Mouse (Mus musculus): Measurements from ENCODE around the gene Nos1ap.
A peak's percentile ranks its signal among the peaks of the same experiment; 100 is the strongest.

Nos1ap gene

GRCm38 (mm10) chr1:170589219-170590040 lies at the start of gene Nos1ap:
Gene Nos1ap, minus strand, starts transcription at chr1:170589861.
- peak; percentile 47 to 73 for DNase-seq (ENCODE audit: low spot score in 2 of 2)

GRCm38 (mm10) chr1:170638941-170639340 lies 49.3 kb upstream of the Nos1ap start:
- no peak for DNase-seq (ENCODE audit: low spot score in 2 of 2)

DNA sequence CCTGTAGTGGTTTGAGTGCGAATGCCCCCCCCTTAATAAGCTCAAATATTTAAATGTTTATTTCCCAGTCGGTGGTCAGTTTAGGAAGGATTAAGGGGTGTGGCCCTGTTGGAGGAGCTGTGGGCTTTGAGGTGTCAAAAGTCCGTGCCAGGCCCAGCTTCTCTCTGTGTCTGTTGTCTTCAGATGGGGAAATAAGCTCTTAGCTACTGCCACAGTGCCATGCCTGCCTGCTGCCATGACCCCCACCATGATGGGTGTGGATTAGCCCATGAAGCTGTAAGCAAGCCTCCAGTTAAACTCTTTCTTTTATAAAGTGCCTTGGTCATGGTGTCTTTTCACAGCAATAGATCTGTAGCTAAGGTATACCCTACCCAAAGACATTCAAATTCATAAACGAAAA lies 43.2 kb upstream of the Nos1ap start:
- DNase-seq (ENCODE audit: low spot score in 2 of 2) = no peak

DNA sequence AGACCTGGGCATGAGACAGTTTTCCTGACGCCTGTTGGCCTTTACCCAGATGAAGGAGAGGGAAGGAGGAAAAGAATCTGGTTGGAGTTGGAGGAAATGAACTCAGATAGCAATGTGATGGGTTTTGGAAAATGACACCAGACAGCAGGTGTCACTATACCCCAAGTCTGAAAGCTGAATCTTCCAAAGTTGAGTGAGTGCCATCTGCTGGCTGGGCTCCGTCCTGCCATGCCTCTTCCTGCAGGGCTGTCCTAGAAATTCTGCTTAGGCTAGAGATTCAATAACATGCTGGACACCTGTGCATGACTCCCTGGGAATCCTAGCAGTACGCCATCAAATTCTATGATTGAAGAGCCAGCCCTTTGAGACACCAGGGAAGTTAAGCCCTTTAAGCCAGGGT lies 42.7 kb upstream of the Nos1ap start:
- peak; percentile 37 to 88 for DNase-seq (ENCODE audit: low spot score in 2 of 2)

DNA sequence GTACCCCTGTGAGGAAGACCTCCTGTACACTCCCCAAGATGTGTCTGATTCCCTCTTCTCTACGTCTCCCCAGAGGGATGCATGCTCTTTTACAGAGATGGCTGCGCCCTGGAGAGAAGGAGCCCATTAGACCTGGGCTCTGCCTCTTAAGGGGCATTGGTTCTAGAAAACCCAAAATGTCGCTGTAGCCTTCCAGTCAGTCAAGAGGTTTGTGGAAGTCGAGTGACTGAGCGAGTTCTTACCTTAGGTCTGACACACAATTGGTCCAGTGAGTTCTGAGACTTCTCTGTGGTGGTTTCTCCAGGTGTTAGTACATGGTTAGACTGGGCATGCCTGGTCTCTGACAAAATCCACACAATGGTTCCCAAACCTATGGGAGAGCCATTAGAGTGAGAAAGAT lies 41.9 kb upstream of the Nos1ap start:
- DNase-seq (ENCODE audit: low spot score in 2 of 2) = no peak

- no peak for DNase-seq (ENCODE audit: low spot score in 2 of 2)
Observed at GRCm38 (mm10) chr1:170630489-170630888, 40.8 kb upstream of the Nos1ap start.

DNA sequence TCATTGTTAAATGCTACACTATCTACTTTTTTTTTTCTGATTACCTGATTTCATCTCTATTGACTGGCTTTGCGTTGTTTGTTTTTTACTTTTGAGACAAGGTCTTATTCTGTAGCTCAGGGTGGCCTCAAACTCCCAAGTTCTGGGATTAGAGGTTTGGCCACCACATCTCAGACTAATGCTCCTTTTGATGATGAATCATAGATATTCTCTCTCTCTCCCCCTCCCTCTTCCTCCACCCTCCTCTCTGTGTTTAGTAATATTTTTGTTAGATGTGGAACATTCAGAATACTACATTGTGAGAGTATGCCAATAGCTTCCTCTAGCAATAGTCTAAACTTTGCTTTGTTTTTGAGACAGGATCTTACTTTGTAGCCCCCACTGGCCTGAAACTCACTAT lies 33.8 kb upstream of the Nos1ap start:
- DNase-seq (ENCODE audit: low spot score in 2 of 2) = no peak

DNA sequence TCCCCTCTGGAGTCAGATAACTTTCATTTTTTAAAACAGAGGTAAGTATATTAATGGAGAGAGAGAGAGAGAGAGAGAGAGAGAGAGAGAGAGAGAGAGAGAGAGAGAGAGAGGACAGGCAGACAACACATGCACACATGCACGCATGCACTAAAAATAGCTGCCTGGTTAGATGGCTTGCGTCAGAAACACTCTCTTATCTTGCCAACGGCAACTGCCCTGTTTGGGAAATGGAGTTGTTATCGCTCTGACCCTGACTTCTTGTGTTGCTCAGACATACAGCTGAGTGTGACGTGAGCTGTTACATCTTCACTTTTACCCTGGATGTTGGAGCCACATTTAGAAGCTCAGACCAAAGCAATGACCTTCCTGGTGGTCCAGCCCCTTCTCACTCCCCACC lies 33.3 kb upstream of the Nos1ap start:
- no peak for DNase-seq (ENCODE audit: low spot score in 2 of 2)

DNA sequence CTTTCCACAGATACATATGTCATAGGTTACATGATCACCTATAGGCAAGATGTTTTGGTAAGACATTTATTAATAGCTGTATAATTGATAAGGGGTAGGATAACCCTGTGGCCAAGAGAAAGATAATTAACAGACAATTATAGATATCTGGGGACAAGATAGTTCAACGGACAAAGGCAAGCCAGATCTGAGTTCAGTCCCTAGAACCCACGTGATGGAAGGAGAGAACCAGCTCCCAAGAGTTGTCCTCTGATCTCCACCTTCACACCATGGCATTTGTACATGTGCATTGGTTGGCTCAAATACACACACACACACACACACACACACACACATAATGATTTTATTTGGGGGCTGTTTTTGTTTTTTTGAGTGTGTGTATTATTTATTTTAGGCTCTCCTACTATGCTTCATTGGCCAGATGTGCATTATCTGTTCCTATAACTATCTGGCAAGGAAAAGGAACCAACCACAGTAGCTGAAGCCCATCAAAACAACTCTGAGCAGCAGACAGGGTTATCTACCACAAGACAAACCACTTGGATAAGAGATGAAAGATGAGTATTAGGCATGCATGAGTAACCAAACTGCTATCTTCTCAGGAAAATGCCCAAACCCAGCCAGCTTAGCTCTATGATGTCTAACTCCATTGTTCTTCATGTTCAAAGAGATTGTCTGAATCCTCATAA lies 30.2 kb upstream of the Nos1ap start:
- no peak for DNase-seq (ENCODE audit: low spot score in 2 of 2)

DNA sequence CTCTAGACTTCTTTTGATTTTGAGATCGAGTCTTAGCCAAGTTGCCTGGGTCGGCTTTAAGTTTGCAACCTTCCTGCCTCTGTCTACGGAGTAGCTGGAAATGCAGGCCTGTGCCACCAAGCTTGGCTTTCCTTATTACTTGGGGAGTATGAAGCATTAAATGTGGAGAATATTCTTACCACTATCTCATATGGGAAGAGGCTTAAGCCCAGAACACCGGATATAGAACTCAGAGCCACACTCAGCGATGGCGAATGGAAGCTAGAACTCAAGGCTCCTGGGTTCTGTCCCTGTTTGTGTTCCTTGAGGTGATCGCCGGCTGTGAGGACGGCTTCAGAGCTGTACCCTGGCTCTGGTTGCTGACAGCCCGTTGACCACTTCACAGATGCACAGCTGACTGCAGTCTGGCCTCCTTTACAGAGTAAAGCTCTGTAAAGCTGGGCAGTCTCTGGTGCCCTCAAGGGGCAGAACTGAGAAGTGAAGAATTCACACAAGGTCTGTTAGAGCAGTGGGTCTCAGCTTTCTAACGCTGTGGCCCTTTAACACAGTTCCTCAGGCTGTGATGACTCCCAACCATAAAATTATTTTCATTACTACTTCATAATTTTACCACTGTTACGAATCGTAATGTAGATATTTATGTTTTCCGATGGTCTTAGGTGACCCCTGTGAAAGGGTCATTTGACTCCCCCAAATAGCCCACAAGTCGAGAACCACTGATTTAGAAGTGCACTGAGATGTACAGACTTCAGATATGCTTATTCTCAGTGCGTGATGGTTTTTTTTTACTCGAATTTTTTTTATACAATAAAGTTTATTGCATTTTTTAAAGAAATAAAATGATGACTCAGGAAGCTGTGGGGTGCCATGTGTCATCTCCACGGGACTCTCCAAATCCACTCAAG lies 23.6 kb upstream of the Nos1ap start:
- peak; percentile 19 to 80 for DNase-seq (ENCODE audit: low spot score in 2 of 2)

GRCm38 (mm10) chr1:170611631-170612030 lies 22.0 kb upstream of the Nos1ap start:
- no peak for DNase-seq (ENCODE audit: low spot score in 2 of 2)

- no peak for DNase-seq (ENCODE audit: low spot score in 2 of 2)
Observed at GRCm38 (mm10) chr1:170610695-170611094, 21.0 kb upstream of the Nos1ap start.

DNA sequence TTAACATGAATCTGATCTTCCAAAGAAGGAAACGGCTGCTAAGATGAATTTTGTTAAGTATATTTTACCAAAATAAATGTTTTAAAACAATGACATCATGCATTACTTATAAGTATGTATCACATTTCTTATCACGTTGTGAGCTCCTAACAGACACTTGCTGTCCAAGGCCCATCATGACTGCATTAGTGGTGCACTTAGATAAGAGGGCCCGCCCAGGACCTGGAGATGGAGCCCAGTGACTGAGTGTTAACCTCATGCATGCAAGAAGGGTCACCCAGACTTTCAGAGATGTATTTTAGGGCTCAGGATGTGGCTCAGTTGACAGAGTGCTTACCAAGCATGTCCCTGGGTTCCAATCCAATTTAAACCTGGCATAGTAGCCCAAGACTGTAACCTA lies 20.6 kb upstream of the Nos1ap start:
- no peak for DNase-seq (ENCODE audit: low spot score in 2 of 2)

GRCm38 (mm10) chr1:170609872-170610271 lies 20.2 kb upstream of the Nos1ap start:
- no peak for DNase-seq (ENCODE audit: low spot score in 2 of 2)

DNA sequence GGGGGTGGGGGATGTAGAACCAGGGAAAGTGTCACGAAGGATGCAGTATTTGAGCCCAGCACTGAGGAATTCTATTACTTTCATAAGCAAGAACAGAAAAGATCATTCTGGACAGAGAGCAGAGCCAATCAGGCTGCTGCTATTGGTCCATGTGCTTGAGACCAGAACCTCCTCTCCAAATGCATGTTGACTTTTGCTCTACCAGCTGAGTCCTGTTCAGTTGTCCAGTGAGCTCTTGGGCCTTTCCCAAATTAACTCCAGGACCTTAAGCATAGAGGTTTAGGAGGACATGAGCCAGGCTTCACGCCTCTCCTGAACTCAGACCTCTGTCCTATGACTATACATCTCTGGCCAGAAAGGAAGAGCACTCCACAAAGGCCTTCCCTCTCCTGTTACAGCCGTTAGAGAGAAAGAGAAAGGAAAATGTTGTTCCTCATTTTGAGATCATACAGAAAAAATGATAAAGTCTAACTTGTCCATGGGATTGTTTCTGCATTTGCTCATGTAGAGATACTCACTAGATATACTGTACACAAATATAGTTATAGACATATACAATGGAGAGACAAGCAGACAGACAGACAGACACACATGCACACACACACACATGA lies 18.9 kb upstream of the Nos1ap start:
- no peak for DNase-seq (ENCODE audit: low spot score in 2 of 2)

DNA sequence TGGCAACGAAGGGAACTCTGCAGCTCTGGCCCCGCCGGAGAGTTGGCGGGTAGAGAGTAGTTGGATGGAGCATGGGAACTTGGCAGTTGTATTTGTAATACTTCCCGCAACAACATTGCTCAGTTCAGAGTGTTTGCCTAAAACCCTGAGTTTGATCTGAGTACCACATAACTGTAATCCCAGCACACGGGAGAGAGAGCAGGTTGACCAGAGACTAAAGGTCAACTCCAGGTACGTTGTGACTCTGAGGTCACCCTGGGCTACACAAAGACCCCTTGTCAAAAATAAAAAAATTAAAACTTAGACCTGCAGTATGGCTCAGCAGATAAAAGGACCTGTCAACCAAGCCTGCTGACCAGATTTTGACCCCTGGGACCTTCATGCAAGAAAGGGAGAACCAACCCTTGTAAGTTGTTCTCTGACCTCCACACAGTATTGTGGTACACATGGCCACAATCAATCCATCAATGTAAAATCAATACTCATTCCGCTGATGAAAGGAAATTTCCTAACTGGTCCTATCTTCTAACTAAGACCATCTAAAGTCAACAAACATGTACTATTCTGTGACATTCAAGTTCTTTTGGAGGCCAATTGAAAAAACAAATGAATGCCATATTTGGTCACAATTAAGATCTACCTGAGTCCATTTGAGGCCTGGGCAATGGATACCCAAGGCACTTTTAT lies 17.7 kb upstream of the Nos1ap start:
- DNase-seq (ENCODE audit: low spot score in 2 of 2) = no peak

- DNase-seq (ENCODE audit: low spot score in 2 of 2) = no peak
Observed at GRCm38 (mm10) chr1:170605228-170606001, 15.8 kb upstream of the Nos1ap start.

GRCm38 (mm10) chr1:170594575-170594974 lies 4.9 kb upstream of the Nos1ap start:
- DNase-seq (ENCODE audit: low spot score in 2 of 2) = no peak

DNA sequence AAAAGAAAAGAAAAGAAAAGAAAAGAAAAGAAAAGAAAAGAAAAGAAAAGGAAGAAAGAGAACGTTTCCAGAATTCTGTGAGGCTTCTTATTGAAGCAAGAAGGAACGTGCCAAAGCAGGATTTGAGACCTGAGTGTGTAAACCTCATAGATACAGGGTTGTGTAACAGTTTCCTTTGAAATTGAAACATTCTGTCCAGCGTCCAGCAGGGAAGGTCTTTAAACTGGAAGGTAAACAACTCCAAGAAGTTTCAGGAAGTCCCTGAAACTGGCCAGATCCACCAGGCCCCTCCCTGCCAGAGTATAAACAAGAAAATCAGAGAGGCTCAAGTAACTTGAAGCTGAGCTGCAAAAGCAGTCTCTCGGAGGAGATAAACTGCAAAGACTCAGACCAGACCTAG lies 870 bp upstream of the Nos1ap start:
- no peak for DNase-seq (ENCODE audit: low spot score in 2 of 2)

- DNase-seq (ENCODE audit: low spot score in 2 of 2) = no peak
Observed at GRCm38 (mm10) chr1:170590041-170590360, 340 bp upstream of the Nos1ap start.

- DNase-seq (ENCODE audit: low spot score in 2 of 2) = peak in 1 of 2 experiments; percentile 32
Observed at GRCm38 (mm10) chr1:170588879-170589218, 812 bp downstream of the Nos1ap start.
